Mouse (Mus musculus): Measurements from ENCODE around the gene Pgk2.
"Not testable (repeated sequence)": the region's sequence is repeated elsewhere in the genome, so short reads cannot be mapped to it uniquely, and the experiment has no call there.

Gene Pgk2

GRCm38 (mm10) chr17:40208540-40208939 lies at the start of gene Pgk2:
Gene Pgk2 (minus strand): TSS chr17:40208640.
- DNase-seq, result no peak

- DNase-seq, result no peak
These were observed 44.0 kb upstream of the Pgk2 start for GRCm38 (mm10) chr17:40252487-40252886.

- DNase-seq, result no peak
These were observed 33.7 kb upstream of the Pgk2 start, which contains the start of gene Crisp3 for GRCm38 (mm10) chr17:40242135-40242534. Gene Crisp3 (minus strand): TSS chr17:40242288.

- DNase-seq, result not testable (repeated sequence)
These were observed 6.6 kb downstream of the Pgk2 start for GRCm38 (mm10) chr17:40201803-40202202.

- DNase-seq, result peak; percentile 8
These were observed 18.2 kb downstream of the Pgk2 start for GRCm38 (mm10) chr17:40190192-40190591.

GRCm38 (mm10) chr17:40157729-40158359 lies 50.6 kb downstream of the Pgk2 start:
- not testable (repeated sequence) for DNase-seq

Data from embryo, embryonic 11 days (tissue).